ENCODE assay signal across 14 mouse cellular contexts in the genomic region with DNA sequence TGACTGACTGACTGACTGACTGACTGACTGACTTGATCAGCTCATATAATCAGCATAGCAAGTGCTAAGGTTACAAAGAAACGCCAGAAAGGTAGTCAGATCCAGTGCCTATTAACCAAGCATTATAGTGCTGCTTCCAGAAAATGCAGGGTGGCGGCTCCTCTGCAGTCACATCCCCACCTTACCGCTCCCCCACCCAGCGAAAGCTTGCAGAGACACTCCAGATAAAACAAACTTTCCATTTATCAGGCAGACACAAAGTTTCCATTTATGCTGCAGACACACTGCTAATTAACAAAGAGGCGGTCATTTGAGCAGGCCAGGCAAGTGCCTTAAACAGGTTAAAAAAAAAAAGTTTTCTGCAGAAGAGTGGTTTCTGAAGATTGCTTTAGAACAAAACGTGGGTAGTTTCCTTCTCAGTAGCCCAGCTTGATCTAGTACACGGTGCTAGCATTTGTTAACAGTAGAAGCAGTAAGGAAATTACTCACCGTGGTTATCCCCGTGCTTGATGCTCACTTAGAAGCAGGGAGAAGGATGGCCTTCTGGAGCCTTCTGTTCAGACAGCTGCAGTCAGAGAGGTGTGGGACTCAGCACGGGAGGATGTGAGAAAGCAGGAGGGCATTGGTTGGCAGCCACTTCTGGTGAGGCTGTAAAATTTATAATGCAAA. TPM values are rescaled to one million over a fixed set of nuclear protein-coding genes. Genes with fewer than 3 reads are reported as not detected.
A peak's percentile ranks its signal among the peaks of the same experiment; 100 is the strongest.
DNase-seq lines count a peak whose midpoint lies in the region; ATAC-seq and TF ChIP-seq lines count a peak whose summit lies in the region.
"Had no signal": no experiment of that assay in that cellular context is flagged by ENCODE, and none has a peak within 500 bp of the region (broad histone marks: within the 10 kb centered on the region; RNA-seq: fewer than 3 reads in every experiment).

No protein-coding gene starts in this region.

- intact Hi-C loops in left cerebral cortex, adult 2 months (cut with DNase I), result loop anchor here (2.0 kb wide), 1 partner anchor 53 kb away; a partner anchor contains a TSS

- peak; percentile 38 to 51 for DNase-seq in frontal cortex, postnatal 14 days (ENCODE audit: low spot score in 2 of 2)
- peak; percentile 16 to 72 for DNase-seq in left cerebral cortex, adult 2 months (ENCODE audit: extremely low spot score in 1 of 2, low spot score in 2 of 2)
- DNase-seq in right cerebral cortex, postnatal 10 days (ENCODE audit: low spot score in 2 of 2), result peak; percentile 57 to 82
- no peak for DNase-seq in retina, postnatal 1 day
- no peak for DNase-seq in cerebellum, postnatal 10 days
- no peak for DNase-seq in adrenal gland, adult 18-20 months (ENCODE audit: low spot score in 2 of 2)
- DNase-seq: gastrocnemius, adult 2 months; thymus, postnatal 14 days had no signal

- no peak for TF ChIP-seq CTCF in left cerebral cortex, adult 2 months (IDR thresholded peaks at IDR 0.05)

- no peak overlapping the region for H3K27ac ChIP-seq in left cerebral cortex, adult 2 months
- H3K27ac ChIP-seq: gastrocnemius, adult 2 months; lung, embryonic 15.5 days had no signal

- H3K4me3 ChIP-seq in left cerebral cortex, adult 2 months, result no peak overlapping the region
- H3K4me3 ChIP-seq: gastrocnemius, adult 2 months; lung, embryonic 15.5 days had no signal

- peak; percentile 77 for ATAC-seq in activated CD4-positive, CD25-positive, alpha-beta regulatory T cell, adult 4 months

RNA-seq across cellular contexts. Expression of a gene that starts 27.0 kb away (rescaled TPM):
- polyA plus RNA-seq in activated CD4-positive, CD25-positive, alpha-beta regulatory T cell, adult 4 months (2017; shearing (Covaris generic)), result under 1 TPM; 0.45 to 0.73 TPM
- total RNA-seq in left cerebral cortex, adult 2 months (2021), result under 1 TPM in 1 of 2 experiments, not detected in 1; 0.14 TPM
- not detected for total RNA-seq in adrenal gland, adult 18-20 months (2021)
- total RNA-seq: adrenal gland, postnatal 4 days; gastrocnemius, adult 2 months; hematopoietic stem cell, adult 5-6 weeks; MEL had no signal
- polyA plus RNA-seq: kidney, embryonic 14.5 days; lung, embryonic 15.5 days had no signal

RNA-seq across cellular contexts. Expression of a gene that starts 52.9 kb away (rescaled TPM):
- polyA plus RNA-seq in activated CD4-positive, CD25-positive, alpha-beta regulatory T cell, adult 4 months (2017; shearing (Covaris generic)), result 1 to 10 TPM; 5.8 to 6.6 TPM
- total RNA-seq in left cerebral cortex, adult 2 months (2021), result 1 to 10 TPM; 5.5 to 6.0 TPM
- 1 to 10 TPM; 4.5 to 4.6 TPM for total RNA-seq in adrenal gland, adult 18-20 months (2021)

RNA-seq across cellular contexts. Expression of a gene that starts 53.0 kb away (rescaled TPM):
- polyA plus RNA-seq in activated CD4-positive, CD25-positive, alpha-beta regulatory T cell, adult 4 months (2017; shearing (Covaris generic)), result under 1 TPM; 0.31 to 0.75 TPM
- total RNA-seq in left cerebral cortex, adult 2 months (2021), result 10 to 100 TPM in 1 of 2 experiments, 1 to 10 TPM in 1; 9.3 to 11.6 TPM
- total RNA-seq in adrenal gland, adult 18-20 months (2021), result 1 to 10 TPM; 3.5 to 6.7 TPM

Comparison
In these comparisons a context has a peak if more than half of its experiments do, and no peak if none do; other contexts are left out.
1. DNase-seq: peak in frontal cortex, postnatal 14 days (2 of 2), left cerebral cortex, adult 2 months (2 of 2) and right cerebral cortex, postnatal 10 days (2 of 2); none in retina, postnatal 1 day (single experiment), cerebellum, postnatal 10 days (0 of 2) and adrenal gland, adult 18-20 months (0 of 2).